ENCODE assay signal across 1 mouse cellular context in genomic region chr2:163534958-163535524, GRCm38 (mm10).
TF ChIP-seq lines count a peak whose summit lies in the region.

No protein-coding gene starts in this region.

TF ChIP-seq in MEL, 35 proteins besides CTCF, POLR2A, EP300 and RAD21 (continued from another document):
- TF ChIP-seq JUND (IDR thresholded peaks at IDR 0.05; ENCODE audit: low read depth, low read length) (0 out of 2 replicates have a peak, but pooled peaks have one; percentile 15), RCOR1 (IDR thresholded peaks at IDR 0.05; ENCODE audit: low read depth, low read length) (no peak; the same call in 1 of the 2 replicates), UBTF (IDR thresholded peaks at IDR 0.05; ENCODE audit: borderline replicate concordance, insufficient read depth, low read depth, low read length) (no peak), BHLHE40 (IDR thresholded peaks at IDR 0.05; ENCODE audit: borderline replicate concordance, low read depth, low read length) (no peak), MAFK (IDR thresholded peaks at IDR 0.05; ENCODE audit: borderline replicate concordance, low read depth, low read length) (peak; percentile 93), TAL1 (IDR thresholded peaks at IDR 0.05; ENCODE audit: low read length) (no peak)
